ENCODE assay signal across 24 mouse cellular contexts in genomic region chr5:123914852-123915251, GRCm38 (mm10). TPM values are rescaled to one million over a fixed set of nuclear protein-coding genes. Genes with fewer than 3 reads are reported as not detected.
A peak's percentile ranks its signal among the peaks of the same experiment; 100 is the strongest.
DNase-seq lines count a peak whose midpoint lies in the region; ATAC-seq and TF ChIP-seq lines count a peak whose summit lies in the region.
"Had no signal": no experiment of that assay in that cellular context is flagged by ENCODE, and none has a peak within 500 bp of the region (broad histone marks: within the 10 kb centered on the region; RNA-seq: fewer than 3 reads in every experiment).

No protein-coding gene starts in this region.

- TF ChIP-seq CTCF in midbrain, postnatal 0 days (IDR thresholded peaks at IDR 0.05), result no peak

- ATAC-seq in megakaryocyte, adult 5-6 weeks (ENCODE audit: poor library complexity, severe bottlenecking), result peak; percentile 30; the same call in 1 of the 2 replicates
- ATAC-seq in midbrain, postnatal 0 days (ENCODE audit: low FRiP score), result no peak
- ATAC-seq in erythroid progenitor cell, adult 5-6 weeks (replicated peaks; ENCODE audit: low FRiP score, poor library complexity, severe bottlenecking), result no peak
- ATAC-seq: forebrain, postnatal 0 days; intestine, postnatal 0 days; Patski had no signal

- H3K4me3 ChIP-seq in midbrain, postnatal 0 days (ENCODE audit: low read depth, low read length), result no peak overlapping the region
- H3K4me3 ChIP-seq in heart, embryonic 10.5 days, result no peak overlapping the region
- H3K4me3 ChIP-seq: erythroblast, embryonic 14.5 days; gastrocnemius, adult 2 months; heart, embryonic 13.5 days; layer of hippocampus, adult 2 months; left cerebral cortex, adult 2 months; limb, embryonic 12.5 days; liver, embryonic 15.5 days; midbrain, embryonic 12.5 days had no signal

- no peaks in the 10 kb centered on the region for H3K4me1 ChIP-seq in midbrain, postnatal 0 days (ENCODE audit: insufficient read depth, low read length)
- peaks cover 11% of the 10 kb centered on the region; the same call in 1 of the 2 replicates for H3K4me1 ChIP-seq in heart, embryonic 10.5 days
- H3K4me1 ChIP-seq: limb, embryonic 12.5 days; liver, embryonic 15.5 days; midbrain, embryonic 12.5 days had no signal

- H3K4me2 ChIP-seq in midbrain, postnatal 0 days (ENCODE audit: low read depth, low read length, poor library complexity, severe bottlenecking), result no peak overlapping the region
- H3K4me2 ChIP-seq: heart, embryonic 13.5 days; limb, embryonic 12.5 days; liver, embryonic 15.5 days; midbrain, embryonic 12.5 days had no signal

- no peaks in the 10 kb centered on the region for H3K9me3 ChIP-seq in midbrain, postnatal 0 days (ENCODE audit: low read length)
- H3K9me3 ChIP-seq in heart, embryonic 10.5 days, result no peaks in the 10 kb centered on the region
- H3K9me3 ChIP-seq: heart, embryonic 13.5 days; limb, embryonic 12.5 days; liver, embryonic 15.5 days; midbrain, embryonic 12.5 days had no signal

- peak; percentile 74 for DNase-seq in 416B (ENCODE audit: low read depth)
- peak; percentile 61 for DNase-seq in CD4-positive, CD25-positive, alpha-beta regulatory T cell, adult 2 months (ENCODE audit: low read depth, low spot score)
- peak; percentile 57 for DNase-seq in adrenal gland, postnatal 14 days
- DNase-seq in midbrain, postnatal 0 days (ENCODE audit: low spot score), result no peak
- DNase-seq in heart, embryonic 10.5 days (ENCODE audit: low spot score), result no peak
- DNase-seq: cerebellum, postnatal 10 days; forebrain, postnatal 0 days; gastrocnemius, adult 2 months; lung, postnatal 14 days; right cerebral cortex, postnatal 14 days had no signal

- no peaks in the 10 kb centered on the region for H3K27me3 ChIP-seq in midbrain, postnatal 0 days (ENCODE audit: insufficient read depth, low read length)
- H3K27me3 ChIP-seq in heart, embryonic 10.5 days (ENCODE audit: insufficient read depth, poor library complexity, severe bottlenecking), result no peaks in the 10 kb centered on the region
- H3K27me3 ChIP-seq: heart, embryonic 13.5 days; limb, embryonic 12.5 days; liver, embryonic 15.5 days; midbrain, embryonic 12.5 days; Patski had no signal

- no peak overlapping the region for H3K27ac ChIP-seq in midbrain, postnatal 0 days (ENCODE audit: low read depth, low read length)
- H3K27ac ChIP-seq in heart, embryonic 10.5 days, result no peak overlapping the region
- H3K27ac ChIP-seq: gastrocnemius, adult 2 months; heart, embryonic 13.5 days; kidney, postnatal 0 days; layer of hippocampus, adult 2 months; left cerebral cortex, adult 2 months; limb, embryonic 12.5 days; liver, embryonic 15.5 days; midbrain, embryonic 12.5 days had no signal

- H3K9ac ChIP-seq in midbrain, postnatal 0 days (replicated peaks; ENCODE audit: low read length, poor library complexity, severe bottlenecking), result no peak overlapping the region
- H3K9ac ChIP-seq: forebrain, postnatal 0 days; limb, embryonic 12.5 days; liver, embryonic 15.5 days; midbrain, embryonic 12.5 days had no signal

- WGBS in midbrain, postnatal 0 days, result 92% methylated on average over 3 of the region's 3 CpGs
- 90% methylated on average over 3 of the region's 3 CpGs for WGBS in heart, embryonic 10.5 days

- H3K36me3 ChIP-seq in midbrain, postnatal 0 days (ENCODE audit: insufficient read depth, low read length), result peaks cover 35% of the 10 kb centered on the region
- H3K36me3 ChIP-seq in heart, embryonic 10.5 days, result peaks cover 93% of the 10 kb centered on the region

RNA-seq across cellular contexts. Expression of gene Denr, which starts 7.9 kb away (rescaled TPM):
- total RNA-seq in adrenal gland, postnatal 14 days (2021), result 78.3 and 86.9 TPM in 2 replicates
- 44.6 and 55.2 TPM in 2 replicates for total RNA-seq in megakaryocyte, adult 5-6 weeks (2015)
- 32.4 and 34.3 TPM in 2 replicates for total RNA-seq in megakaryocyte, adult 5-6 weeks (2017)
- total RNA-seq in midbrain, postnatal 0 days (2014; rRNA removed), result 13.8 and 25.4 TPM in 2 replicates
- polyA plus RNA-seq in midbrain, postnatal 0 days (2015; fragmentation: Nextera tagmentation; extraction: Ambion mirVana), result 130 and 158 TPM in 2 replicates
- 107 and 144 TPM in 2 replicates for polyA plus RNA-seq in heart, embryonic 10.5 days (2016; fragmentation: Nextera tagmentation; extraction: Ambion mirVana)
- 10.1 and 18.0 TPM in 2 replicates for total RNA-seq in erythroid progenitor cell, adult 5-6 weeks (2015; ENCODE audit: low replicate concordance)
- total RNA-seq in erythroid progenitor cell, adult 5-6 weeks (2017; ENCODE audit: low replicate concordance), result 6.7 and 15.7 TPM in 2 replicates

RNA-seq across cellular contexts. Expression of gene Gm43518, which starts 12.4 kb away (rescaled TPM):
- 1.7 TPM in 1 of 2 replicates, not detected in the other for total RNA-seq in adrenal gland, postnatal 14 days (2021)
- total RNA-seq in megakaryocyte, adult 5-6 weeks (2015), result not detected in 2 replicates
- total RNA-seq in megakaryocyte, adult 5-6 weeks (2017), result 0.73 TPM in 1 of 2 replicates, not detected in the other
- total RNA-seq in midbrain, postnatal 0 days (2014; rRNA removed), result 6.0 TPM in 1 of 2 replicates, not detected in the other
- 2.7 and 2.8 TPM in 2 replicates for polyA plus RNA-seq in midbrain, postnatal 0 days (2015; fragmentation: Nextera tagmentation; extraction: Ambion mirVana)
- 2.4 and 2.7 TPM in 2 replicates for polyA plus RNA-seq in heart, embryonic 10.5 days (2016; fragmentation: Nextera tagmentation; extraction: Ambion mirVana)
- total RNA-seq in erythroid progenitor cell, adult 5-6 weeks (2015; ENCODE audit: low replicate concordance), result not detected in 2 replicates
- not detected in 2 replicates for total RNA-seq in erythroid progenitor cell, adult 5-6 weeks (2017; ENCODE audit: low replicate concordance)
- polyA plus RNA-seq: erythroblast, embryonic 14.5 days; neural tube, embryonic 11.5 days had no signal

RNA-seq across cellular contexts. Expression of gene Ccdc62, which starts 15.6 kb away (rescaled TPM):
- total RNA-seq in adrenal gland, postnatal 14 days (2021), result 4.7 and 5.0 TPM in 2 replicates
- total RNA-seq in megakaryocyte, adult 5-6 weeks (2015), result 1.1 and 1.5 TPM in 2 replicates
- total RNA-seq in megakaryocyte, adult 5-6 weeks (2017), result 0.16 and 0.62 TPM in 2 replicates
- 0.27 and 9.8 TPM in 2 replicates for total RNA-seq in midbrain, postnatal 0 days (2014; rRNA removed)
- 2.9 and 3.8 TPM in 2 replicates for polyA plus RNA-seq in midbrain, postnatal 0 days (2015; fragmentation: Nextera tagmentation; extraction: Ambion mirVana)
- 3.7 and 5.7 TPM in 2 replicates for polyA plus RNA-seq in heart, embryonic 10.5 days (2016; fragmentation: Nextera tagmentation; extraction: Ambion mirVana)
- 2.2 and 15.9 TPM in 2 replicates for total RNA-seq in erythroid progenitor cell, adult 5-6 weeks (2015; ENCODE audit: low replicate concordance)
- 0.39 TPM in 1 of 2 replicates, not detected in the other for total RNA-seq in erythroid progenitor cell, adult 5-6 weeks (2017; ENCODE audit: low replicate concordance)

RNA-seq across cellular contexts. Expression of gene Hcar1, which starts 35.0 kb away (rescaled TPM):
- total RNA-seq in adrenal gland, postnatal 14 days (2021), result 2.5 and 3.2 TPM in 2 replicates
- total RNA-seq in megakaryocyte, adult 5-6 weeks (2015), result not detected in 2 replicates
- 0.04 TPM in 1 of 2 replicates, not detected in the other for total RNA-seq in megakaryocyte, adult 5-6 weeks (2017)
- total RNA-seq in midbrain, postnatal 0 days (2014; rRNA removed), result 1.1 and 1.9 TPM in 2 replicates
- polyA plus RNA-seq in midbrain, postnatal 0 days (2015; fragmentation: Nextera tagmentation; extraction: Ambion mirVana), result 0.64 and 0.71 TPM in 2 replicates
- not detected in 2 replicates for polyA plus RNA-seq in heart, embryonic 10.5 days (2016; fragmentation: Nextera tagmentation; extraction: Ambion mirVana)
- not detected in 2 replicates for total RNA-seq in erythroid progenitor cell, adult 5-6 weeks (2015; ENCODE audit: low replicate concordance)
- not detected in 2 replicates for total RNA-seq in erythroid progenitor cell, adult 5-6 weeks (2017; ENCODE audit: low replicate concordance)
- polyA plus RNA-seq: erythroblast, embryonic 14.5 days; limb, embryonic 12.5 days; neural tube, embryonic 11.5 days; Patski had no signal

RNA-seq across cellular contexts. Expression of gene Hcar2, which starts 49.6 kb away (rescaled TPM):
- total RNA-seq in adrenal gland, postnatal 14 days (2021), result 0.45 and 0.78 TPM in 2 replicates
- 10.8 and 20.9 TPM in 2 replicates for total RNA-seq in megakaryocyte, adult 5-6 weeks (2015)
- total RNA-seq in megakaryocyte, adult 5-6 weeks (2017), result 6.7 and 8.1 TPM in 2 replicates
- total RNA-seq in midbrain, postnatal 0 days (2014; rRNA removed), result not detected in 2 replicates
- not detected in 2 replicates for polyA plus RNA-seq in midbrain, postnatal 0 days (2015; fragmentation: Nextera tagmentation; extraction: Ambion mirVana)
- not detected in 2 replicates for polyA plus RNA-seq in heart, embryonic 10.5 days (2016; fragmentation: Nextera tagmentation; extraction: Ambion mirVana)
- total RNA-seq in erythroid progenitor cell, adult 5-6 weeks (2015; ENCODE audit: low replicate concordance), result 6.5 TPM in 1 of 2 replicates, not detected in the other
- 1.3 and 5.7 TPM in 2 replicates for total RNA-seq in erythroid progenitor cell, adult 5-6 weeks (2017; ENCODE audit: low replicate concordance)
- total RNA-seq: forebrain, postnatal 0 days; gastrocnemius, adult 2 months; layer of hippocampus, adult 2 months; left cerebral cortex, adult 2 months had no signal
- polyA plus RNA-seq: erythroblast, embryonic 14.5 days; forebrain, postnatal 0 days; hindbrain, embryonic 11.5 days; kidney, postnatal 0 days; midbrain, embryonic 12.5 days; Patski had no signal

Comparison
In these comparisons a context has a peak if more than half of its experiments do, and no peak if none do; other contexts are left out.
1. DNase-seq: peak in 416B (single experiment), CD4-positive, CD25-positive, alpha-beta regulatory T cell, adult 2 months (single experiment) and adrenal gland, postnatal 14 days (single experiment); none in midbrain, postnatal 0 days (single experiment) and heart, embryonic 10.5 days (single experiment).